9 mouse cellular contexts compared by ENCODE assay signal in the genomic region with DNA sequence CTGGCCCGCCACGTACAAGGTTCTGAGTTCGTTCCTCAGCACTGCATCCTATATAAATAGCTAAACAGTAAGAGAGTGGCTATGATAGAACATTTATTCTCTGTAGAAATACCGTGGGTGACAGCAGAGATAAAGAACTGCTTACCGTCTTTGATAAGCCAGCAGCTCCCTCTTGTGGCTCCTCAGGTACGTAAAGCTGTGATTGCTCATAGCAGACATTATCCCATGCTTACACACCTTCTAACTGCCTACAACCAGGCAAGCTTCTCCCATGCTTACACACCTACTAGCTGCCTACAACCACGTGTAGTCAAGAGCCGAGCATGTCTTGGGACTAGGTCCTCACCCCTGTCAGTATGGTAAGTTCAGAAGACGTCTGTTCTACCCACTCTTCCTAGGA. TPM values are rescaled to one million over a fixed set of nuclear protein-coding genes. Genes with fewer than 3 reads are reported as not detected.
A peak's percentile ranks its signal among the peaks of the same experiment; 100 is the strongest.
DNase-seq lines count a peak whose midpoint lies in the region.
"Had no signal": no experiment of that assay in that cellular context is flagged by ENCODE, and none has a peak within 500 bp of the region (broad histone marks: within the 10 kb centered on the region; RNA-seq: fewer than 3 reads in every experiment).

No protein-coding gene starts in this region.

- peak; percentile 74 for DNase-seq in urinary bladder, postnatal 14 days (ENCODE audit: low spot score)
- no peak for DNase-seq in urinary bladder, postnatal 10 days (ENCODE audit: low spot score)
- peak; percentile 69 for DNase-seq in c-Kit-positive CD71-positive TER-119-positive erythroid progenitor cells, embryonic 14.5 days (ENCODE audit: low spot score)
- DNase-seq in forelimb bud, embryonic 11.5 days (ENCODE audit: low read depth, low spot score), result peak; percentile 66
- peak; percentile 43 for DNase-seq in kidney, adult 11 months
- peak; percentile 83 to 87 for DNase-seq in left cerebral cortex, postnatal 14 days (ENCODE audit: low spot score in 2 of 2)
- DNase-seq in naive thymus-derived CD4-positive, alpha-beta T cell, adult 2 months (ENCODE audit: low read depth), result peak; percentile 75
- DNase-seq in thymus, postnatal 10 days (ENCODE audit: low spot score in 2 of 2), result peak; percentile 20 to 63

- intact Hi-C loops in left cerebral cortex, postnatal 14 days (cut with DNase I), result loop anchor here (2.0 kb wide), 2 partner anchors 61 to 125 kb away; a partner anchor contains a TSS

RNA-seq across cellular contexts. Expression of a gene that starts 7.5 kb away (rescaled TPM):
- under 1 TPM in 1 of 2 experiments, not detected in 1; 0.15 TPM for total RNA-seq in left cerebral cortex, postnatal 14 days (2021)
- total RNA-seq: gastrocnemius, postnatal 4 days had no signal

RNA-seq across cellular contexts. Expression of a gene that starts 16.4 kb away (rescaled TPM):
- not detected for total RNA-seq in left cerebral cortex, postnatal 14 days (2021)

RNA-seq across cellular contexts. Expression of a gene that starts 38.2 kb away (rescaled TPM):
- total RNA-seq in left cerebral cortex, postnatal 14 days (2021), result 10 to 100 TPM; 13.7 to 20.1 TPM

RNA-seq across cellular contexts. Expression of a gene that starts 38.4 kb away (rescaled TPM):
- 1 to 10 TPM; 8.1 to 8.5 TPM for total RNA-seq in left cerebral cortex, postnatal 14 days (2021)
